In the genomic region with DNA sequence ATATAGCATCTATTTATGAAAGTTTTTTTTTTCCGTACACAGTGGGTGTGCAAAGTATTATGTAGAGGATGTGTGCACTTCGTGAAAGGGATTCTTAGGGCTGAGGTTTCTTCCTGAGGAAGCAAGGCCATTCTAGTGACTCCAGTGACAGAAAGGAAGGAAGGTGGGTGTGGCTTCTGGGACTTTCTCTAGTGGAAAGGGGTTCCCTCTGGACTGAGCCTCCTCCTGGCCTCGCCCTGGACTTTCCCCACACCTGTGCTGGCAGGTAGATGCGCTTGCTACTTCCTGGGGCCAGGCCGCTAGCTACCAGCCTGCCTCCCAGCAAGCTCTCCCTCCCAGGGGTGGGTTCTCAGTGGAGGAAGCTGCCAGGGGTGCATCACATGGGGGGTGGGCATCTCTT, we compare ENCODE assay signal across 8 mouse cellular contexts. TPM values are rescaled to one million over a fixed set of nuclear protein-coding genes. Genes with fewer than 3 reads are reported as not detected.
DNase-seq lines count a peak whose midpoint lies in the region; ATAC-seq and TF ChIP-seq lines count a peak whose summit lies in the region.

No protein-coding gene starts in this region.

- no peak overlapping the region for H3K27ac ChIP-seq in heart, embryonic 11.5 days (ENCODE audit: low read depth, low read length)
- H3K27ac ChIP-seq in midbrain, postnatal 0 days (ENCODE audit: low read depth, low read length), result no peak overlapping the region

- no peak for ATAC-seq in megakaryocyte, adult 5-6 weeks (ENCODE audit: poor library complexity, severe bottlenecking)
- ATAC-seq in heart, embryonic 11.5 days (replicated peaks; ENCODE audit: insufficient number of reproducible peaks, low FRiP score, low TSS enrichment), result no peak
- ATAC-seq in midbrain, postnatal 0 days (ENCODE audit: low FRiP score), result no peak

- H3K27me3 ChIP-seq in megakaryocyte, embryonic 14.5 days (replicated peaks), result peaks cover 24% of the 10 kb centered on the region
- H3K27me3 ChIP-seq in heart, embryonic 11.5 days (ENCODE audit: control insufficient read depth, insufficient read depth, low read length), result no peaks in the 10 kb centered on the region
- H3K27me3 ChIP-seq in midbrain, postnatal 0 days (ENCODE audit: insufficient read depth, low read length), result no peaks in the 10 kb centered on the region

- H3K9me3 ChIP-seq in megakaryocyte, embryonic 14.5 days, result no peaks in the 10 kb centered on the region
- H3K9me3 ChIP-seq in heart, embryonic 11.5 days (replicated peaks; ENCODE audit: control insufficient read depth, low read length), result no peaks in the 10 kb centered on the region
- no peaks in the 10 kb centered on the region for H3K9me3 ChIP-seq in midbrain, postnatal 0 days (ENCODE audit: low read length)

- no peak overlapping the region for H3K9ac ChIP-seq in heart, embryonic 11.5 days (ENCODE audit: low read depth, low read length)
- peak overlapping the region; percentile 79; the same call in 1 of the 2 replicates for H3K9ac ChIP-seq in midbrain, postnatal 0 days (replicated peaks; ENCODE audit: low read length, poor library complexity, severe bottlenecking)

- peak overlapping the region; percentile 93 for H3K4me2 ChIP-seq in heart, embryonic 11.5 days
- peak overlapping the region; percentile 88 for H3K4me2 ChIP-seq in midbrain, postnatal 0 days (ENCODE audit: low read depth, low read length, poor library complexity, severe bottlenecking)

- TF ChIP-seq CTCF in midbrain, postnatal 0 days (IDR thresholded peaks at IDR 0.05), result no peak

- peak; percentile 48 to 65 for DNase-seq in kidney, postnatal 25 days
- DNase-seq in midbrain, postnatal 0 days (ENCODE audit: low spot score), result no peak
- DNase-seq in embryo, embryonic 11 days, result no peak
- DNase-seq in right cerebral cortex, postnatal 25 days, result no peak
- no peak for DNase-seq in MN1 (ENCODE audit: low spot score)

- 61% methylated on average over 5 of the region's 5 CpGs for WGBS in heart, embryonic 11.5 days (ENCODE audit: insufficient replicate concordance)
- 73% methylated on average over 5 of the region's 5 CpGs for WGBS in midbrain, postnatal 0 days

- H3K4me1 ChIP-seq in megakaryocyte, embryonic 14.5 days, result peaks cover 23% of the 10 kb centered on the region
- H3K4me1 ChIP-seq in heart, embryonic 11.5 days (ENCODE audit: control insufficient read depth, insufficient read depth, low read length), result peaks cover 20% of the 10 kb centered on the region
- peaks cover 13% of the 10 kb centered on the region for H3K4me1 ChIP-seq in midbrain, postnatal 0 days (ENCODE audit: insufficient read depth, low read length)

- H3K4me3 ChIP-seq in megakaryocyte, embryonic 14.5 days (replicated peaks), result peak overlapping the region; percentile 23
- H3K4me3 ChIP-seq in heart, embryonic 11.5 days (ENCODE audit: low read depth, low read length), result peak overlapping the region; percentile 75
- H3K4me3 ChIP-seq in midbrain, postnatal 0 days (ENCODE audit: low read depth, low read length), result peak overlapping the region; percentile 75

- no peaks in the 10 kb centered on the region for H3K36me3 ChIP-seq in megakaryocyte, embryonic 14.5 days (replicated peaks; ENCODE audit: low read length)
- no peaks in the 10 kb centered on the region for H3K36me3 ChIP-seq in heart, embryonic 11.5 days (ENCODE audit: control insufficient read depth, insufficient read depth, low read length)
- no peaks in the 10 kb centered on the region for H3K36me3 ChIP-seq in midbrain, postnatal 0 days (ENCODE audit: insufficient read depth, low read length)

RNA-seq across cellular contexts. Expression of a gene that starts 1.7 kb away (rescaled TPM):
- polyA plus RNA-seq in megakaryocyte, embryonic 14.5 days (2012; ENCODE audit: insufficient read depth, low replicate concordance), result 0.17 and 4.2 TPM in 2 replicates
- 4.6 and 5.1 TPM in 2 replicates for total RNA-seq in megakaryocyte, adult 5-6 weeks (2015)
- total RNA-seq in megakaryocyte, adult 5-6 weeks (2017), result 6.1 and 6.3 TPM in 2 replicates
- polyA plus RNA-seq in heart, embryonic 11.5 days (2014; fragmentation: Nextera tagmentation; extraction: Ambion mirVana), result 13.1 and 13.6 TPM in 2 replicates
- 23.7 and 34.3 TPM in 2 replicates for total RNA-seq in midbrain, postnatal 0 days (2014; rRNA removed)
- polyA plus RNA-seq in midbrain, postnatal 0 days (2015; fragmentation: Nextera tagmentation; extraction: Ambion mirVana), result 3.5 and 7.0 TPM in 2 replicates

RNA-seq across cellular contexts. Expression of a gene that starts 28.1 kb away (rescaled TPM):
- not detected in 2 replicates for polyA plus RNA-seq in megakaryocyte, embryonic 14.5 days (2012; ENCODE audit: insufficient read depth, low replicate concordance)
- not detected in 2 replicates for total RNA-seq in megakaryocyte, adult 5-6 weeks (2015)
- not detected in 2 replicates for total RNA-seq in megakaryocyte, adult 5-6 weeks (2017)
- not detected in 2 replicates for polyA plus RNA-seq in heart, embryonic 11.5 days (2014; fragmentation: Nextera tagmentation; extraction: Ambion mirVana)
- not detected in 2 replicates for total RNA-seq in midbrain, postnatal 0 days (2014; rRNA removed)
- 0.96 TPM in 1 of 2 replicates, not detected in the other for polyA plus RNA-seq in midbrain, postnatal 0 days (2015; fragmentation: Nextera tagmentation; extraction: Ambion mirVana)

Comparison
In these comparisons a context has a peak if more than half of its experiments do, and no peak if none do; other contexts are left out.
1. H3K4me3 ChIP-seq: peak in every context shown above with its lines; median percentile 75 in heart, embryonic 11.5 days; 75 in midbrain, postnatal 0 days; 23 in megakaryocyte, embryonic 14.5 days.
2. DNase-seq: peak in kidney, postnatal 25 days (2 of 2); none in midbrain, postnatal 0 days (single experiment), embryo, embryonic 11 days (single experiment), right cerebral cortex, postnatal 25 days (single experiment) and MN1 (single experiment).